Mouse (Mus musculus): ENCODE measurements around the gene Fam131a.

- TF ChIP-seq JUND (conservative IDR thresholded peaks at IDR 0.05; ENCODE audit: low read depth, low read length), result no peak
- no peak for TF ChIP-seq ZC3H11A (IDR thresholded peaks at IDR 0.05; ENCODE audit: low read depth, low read length)
- no peak for TF ChIP-seq POLR2A (IDR thresholded peaks at IDR 0.05; ENCODE audit: low read depth, low read length)
- no peak for TF ChIP-seq CTCF (conservative IDR thresholded peaks at IDR 0.05 in 1 of 2, IDR thresholded peaks at IDR 0.05 in 1 of 2; ENCODE audit: low read depth in 2 of 2, low read length in 2 of 2)
- TF ChIP-seq RCOR1 (conservative IDR thresholded peaks at IDR 0.05; ENCODE audit: low read depth, low read length), result no peak
- TF ChIP-seq ZKSCAN1 (IDR thresholded peaks at IDR 0.05; ENCODE audit: borderline replicate concordance, low read depth, low read length), result no peak
- no peak for TF ChIP-seq HCFC1 (IDR thresholded peaks at IDR 0.05; ENCODE audit: low read depth, low read length)
Observed at GRCm38 (mm10) chr16:20701316-20701715, 8.3 kb downstream of the Fam131a start.
